Mouse (Mus musculus) gastrocnemius, postnatal 25 days (tissue): ENCODE data around the gene Endov. TPM values are rescaled to one million over a fixed set of nuclear protein-coding genes. Genes with fewer than 3 reads are reported as not detected.

ENCODE experiments used
- DNase-seq: peaks from one replicate; pipeline ENCODE4 v3.0.0; 2022
- total RNA-seq, 2 experiments: library from RNA; stranded (reverse); gene quantifications; 1 replicate in 1 of 2; 2 replicates in 1 of 2; pipeline ENCODE4 v1.2.3; 2021

Gene Endov
- total RNA-seq, 2 experiments from 2014 or later, result 3.9 to 4.8 TPM

DNA sequence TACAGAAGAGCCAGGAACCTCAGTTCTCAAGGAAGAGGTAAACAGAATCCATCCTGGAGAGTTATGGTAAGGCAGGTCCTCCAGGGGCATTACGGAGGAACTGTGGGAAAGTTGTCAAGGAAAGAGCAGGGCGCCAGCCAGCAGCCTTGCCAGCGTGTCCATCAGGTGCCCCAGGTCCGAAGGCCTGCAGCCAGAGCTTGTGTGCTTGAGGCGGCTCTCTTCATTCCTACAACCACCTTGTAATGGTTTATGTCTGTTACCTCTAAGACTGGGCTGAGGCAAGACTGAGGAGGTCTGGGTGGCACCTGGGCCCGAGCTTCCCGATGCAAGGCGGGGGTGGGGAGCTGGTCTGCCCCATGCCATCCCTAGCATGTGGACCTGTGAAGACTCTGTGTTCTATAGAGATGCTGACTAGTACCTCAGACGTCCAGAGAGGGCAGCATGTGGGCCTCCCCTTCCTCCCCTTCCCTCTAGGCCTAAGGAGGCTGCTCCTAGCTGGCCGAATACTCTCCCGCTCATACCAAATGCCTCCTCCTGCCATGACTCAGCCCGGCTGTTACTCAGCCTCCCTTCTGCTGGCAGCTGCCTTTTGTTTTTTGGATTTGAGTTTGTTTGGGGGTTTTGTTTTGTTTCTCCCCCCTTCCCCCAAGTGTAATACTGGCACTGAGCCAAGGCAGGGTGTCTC, 25.7 kb downstream of the Endov start:
- DNase-seq, result no peak

DNA sequence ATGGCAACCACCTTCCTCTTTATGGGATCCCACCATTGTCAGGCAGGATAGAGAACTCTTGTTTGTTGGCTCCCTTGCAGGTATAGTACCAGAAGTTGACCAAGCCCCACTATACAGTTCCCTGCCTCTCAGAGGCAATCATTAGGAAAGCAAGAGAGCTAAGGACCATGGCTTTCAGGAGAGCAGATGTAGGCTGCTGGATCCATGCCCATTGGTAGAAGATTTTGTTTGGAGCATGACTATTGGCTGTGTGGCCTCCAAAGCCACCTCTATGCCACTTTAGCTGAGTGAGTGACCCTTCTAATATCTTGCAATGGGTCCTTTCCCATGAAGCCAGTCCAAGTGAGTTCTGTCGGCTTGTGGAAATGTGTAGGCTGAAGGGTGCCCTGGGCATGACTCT, 28.2 kb downstream of the Endov start:
- no peak for DNase-seq

DNA sequence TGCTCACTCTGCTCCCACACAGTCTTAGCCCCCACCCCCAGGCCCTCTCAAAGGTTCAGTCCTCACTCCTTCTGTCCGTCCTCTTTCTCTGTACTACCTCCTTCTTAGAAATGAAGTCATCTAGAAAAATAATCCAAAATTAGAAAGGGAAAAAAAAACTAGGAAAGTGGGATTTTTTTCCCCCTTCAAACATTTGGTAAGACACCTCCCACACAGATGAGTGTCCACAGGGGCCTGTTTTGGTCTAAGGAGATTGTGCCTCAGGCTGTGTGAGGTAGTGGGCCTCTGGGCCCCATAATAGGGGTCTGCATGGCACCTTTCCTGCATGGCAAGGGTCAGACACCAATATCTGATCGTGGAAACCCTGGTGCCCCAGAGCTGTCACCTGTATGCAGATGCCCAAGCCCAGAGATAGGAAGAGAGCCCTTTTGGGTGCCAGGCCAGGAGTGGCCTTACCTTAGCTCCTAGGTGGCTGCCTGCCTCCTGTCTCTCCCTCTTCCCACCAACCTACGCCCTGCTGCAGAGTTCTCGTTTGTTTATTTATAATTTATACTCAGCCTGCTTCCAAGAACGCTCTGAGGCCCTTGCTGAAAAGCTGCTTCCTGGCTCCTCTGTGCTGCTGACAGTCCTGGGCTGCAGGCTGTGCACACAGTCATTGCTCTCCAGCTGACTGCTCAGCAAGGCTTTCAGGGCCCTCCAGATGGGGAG, 29.0 kb downstream of the Endov start:
- DNase-seq, result no peak

DNA sequence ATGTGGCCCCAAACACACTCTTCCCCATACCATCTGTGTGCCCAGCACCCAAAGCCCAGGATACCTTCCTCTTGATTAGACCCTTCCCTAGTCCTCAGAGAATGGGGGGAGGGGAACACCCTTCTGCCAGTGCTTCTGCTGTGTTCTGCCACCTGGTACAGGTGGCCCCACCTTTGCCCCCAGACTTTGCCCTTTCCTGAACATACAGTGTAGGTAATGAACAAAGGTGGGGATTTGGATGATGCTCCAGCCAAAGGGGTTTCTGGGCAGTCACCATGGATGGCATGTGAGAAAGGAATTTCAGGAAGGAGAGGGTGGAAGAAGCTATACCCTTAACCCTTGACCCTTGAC, 29.5 kb downstream of the Endov start:
- no peak for DNase-seq

DNA sequence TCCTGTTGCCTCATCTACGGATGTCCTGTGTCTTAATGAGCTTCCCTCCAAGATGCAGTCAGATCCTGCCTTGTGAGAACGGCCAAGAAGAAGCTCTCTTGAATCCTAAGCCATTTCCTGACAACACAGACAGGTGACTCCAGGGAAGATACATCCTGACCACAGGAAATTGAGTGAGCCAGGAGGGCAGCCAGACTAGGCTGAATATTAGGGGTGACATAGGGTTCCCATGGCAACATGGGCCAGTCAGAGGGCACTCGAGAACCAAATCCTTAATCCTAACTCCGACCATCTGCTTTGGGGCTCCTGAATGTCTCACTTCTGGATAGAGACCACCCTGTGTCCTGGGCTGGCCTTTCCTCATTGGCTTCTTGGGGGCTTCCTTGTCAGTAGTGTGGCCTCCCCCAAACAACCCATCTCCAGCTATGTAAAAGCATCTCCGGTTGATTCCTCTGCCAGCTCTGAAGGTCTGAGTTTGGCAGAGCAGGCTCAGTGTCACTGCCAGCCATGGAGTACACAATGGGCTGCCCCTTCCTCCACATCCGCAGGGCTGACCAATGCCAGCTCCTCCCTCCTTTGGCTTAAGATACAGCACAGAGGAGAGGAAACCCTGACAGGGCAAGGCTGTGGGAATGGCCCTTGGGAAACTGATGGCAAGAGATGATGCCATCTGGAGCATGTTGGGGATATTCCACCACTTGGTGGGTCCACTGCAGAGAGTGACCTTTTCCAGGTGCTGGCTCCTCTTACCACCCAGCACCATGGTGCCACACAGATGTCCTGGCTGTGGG, 31.0 kb downstream of the Endov start:
- DNase-seq, result no peak

DNA sequence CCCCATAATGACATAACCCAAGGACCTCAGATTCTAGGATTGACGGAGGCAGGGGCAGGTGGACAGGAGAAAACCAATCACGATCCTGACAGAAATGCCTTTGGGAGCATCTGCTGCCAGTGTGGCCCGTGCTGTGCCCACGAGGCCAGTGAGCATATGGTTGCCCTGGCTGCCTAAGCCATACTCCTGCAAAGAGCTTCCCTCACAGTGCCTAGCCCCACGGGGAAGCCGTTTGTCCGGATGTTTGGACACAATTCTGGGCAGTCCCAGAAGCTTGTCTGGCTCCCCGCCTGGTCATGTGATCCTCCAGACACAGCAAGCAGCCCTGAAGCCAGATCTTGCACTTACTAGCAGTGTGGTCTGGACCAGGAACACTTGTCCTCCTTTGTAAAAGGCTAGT, 31.6 kb downstream of the Endov start:
- DNase-seq, result no peak

DNA sequence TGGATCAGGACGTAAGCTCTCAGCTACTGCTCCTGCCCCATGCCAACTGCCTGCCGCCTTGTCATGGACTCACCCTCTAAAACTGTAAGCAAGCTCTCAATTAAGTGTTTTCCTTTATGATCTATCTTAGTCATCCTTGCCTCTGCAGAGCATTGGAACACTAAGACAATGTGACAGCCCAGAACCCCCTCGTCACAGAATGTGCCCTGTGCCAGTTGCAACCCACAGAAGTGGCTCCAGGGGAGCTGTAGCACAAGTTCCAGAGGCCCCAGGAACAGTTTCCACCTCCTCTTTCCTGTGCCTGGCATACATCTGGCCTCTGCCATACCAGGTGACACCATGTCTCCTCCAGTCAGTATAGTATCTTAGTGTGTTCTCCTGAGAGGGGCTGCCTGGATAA, 32.2 kb downstream of the Endov start:
- no peak for DNase-seq

DNA sequence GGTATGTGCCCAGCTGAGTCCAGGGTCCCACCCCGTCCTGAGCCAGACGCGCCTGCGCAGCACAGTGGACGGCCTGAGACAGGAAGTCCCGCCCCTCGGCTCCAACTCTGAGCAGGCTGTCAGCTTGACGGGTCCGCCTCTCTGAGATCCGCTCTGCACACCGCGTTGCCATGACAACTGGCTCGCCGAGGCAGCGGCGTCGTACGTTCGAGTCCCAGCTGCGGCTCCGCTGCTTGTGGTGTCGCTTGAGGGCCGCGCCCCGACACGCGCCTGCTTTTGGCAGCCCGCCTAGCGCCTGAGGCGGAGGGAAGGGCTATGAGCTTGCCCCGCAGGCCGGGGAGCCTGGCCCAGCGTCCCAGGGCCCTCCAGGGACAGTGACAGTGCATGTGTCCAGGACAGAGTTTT, 33.4 kb downstream of the Endov start:
- peak; percentile 86 for DNase-seq

DNA sequence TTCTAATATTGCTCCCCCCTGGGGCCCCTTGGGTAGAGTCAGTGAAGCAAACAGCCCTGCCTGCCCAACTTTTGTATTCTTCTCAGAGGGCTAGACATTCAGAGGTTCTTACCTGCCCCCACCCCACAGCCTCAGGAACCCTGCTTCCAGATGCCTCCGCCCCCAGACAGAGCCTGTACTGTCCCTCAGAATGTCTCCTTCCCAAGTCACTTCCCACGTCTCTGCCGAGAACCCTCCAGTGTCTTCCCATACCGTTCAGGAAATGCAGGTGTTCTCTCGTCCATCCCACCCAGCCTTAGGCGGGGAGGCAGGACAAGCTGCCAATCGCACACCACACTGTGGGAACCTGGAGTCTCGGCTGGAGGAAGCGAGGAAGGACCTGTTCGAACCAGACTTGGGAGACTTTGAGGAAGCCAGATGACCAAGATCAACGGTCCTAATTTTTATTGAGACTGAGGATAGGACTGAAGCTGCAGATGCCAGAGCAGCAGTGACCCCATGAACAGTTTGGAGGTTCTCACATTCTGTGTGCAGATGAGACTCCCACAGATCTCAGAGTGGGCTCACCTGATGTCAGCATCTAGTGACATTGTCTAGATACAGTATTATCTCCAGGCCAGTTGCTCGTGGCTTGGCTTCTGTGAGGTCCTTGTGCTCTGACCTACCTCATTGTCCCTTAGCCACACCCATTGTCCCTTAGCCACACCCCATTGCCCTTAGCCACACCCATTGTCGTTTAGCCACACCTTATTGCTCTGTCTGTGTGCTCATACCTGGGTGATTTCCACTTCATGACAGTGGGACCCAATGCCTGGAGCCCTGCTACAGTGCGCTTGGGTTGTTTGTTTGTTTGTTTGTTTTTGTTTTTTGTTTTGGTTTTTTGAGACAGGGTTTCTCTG, 35.2 kb downstream of the Endov start:
- DNase-seq, result no peak

DNA sequence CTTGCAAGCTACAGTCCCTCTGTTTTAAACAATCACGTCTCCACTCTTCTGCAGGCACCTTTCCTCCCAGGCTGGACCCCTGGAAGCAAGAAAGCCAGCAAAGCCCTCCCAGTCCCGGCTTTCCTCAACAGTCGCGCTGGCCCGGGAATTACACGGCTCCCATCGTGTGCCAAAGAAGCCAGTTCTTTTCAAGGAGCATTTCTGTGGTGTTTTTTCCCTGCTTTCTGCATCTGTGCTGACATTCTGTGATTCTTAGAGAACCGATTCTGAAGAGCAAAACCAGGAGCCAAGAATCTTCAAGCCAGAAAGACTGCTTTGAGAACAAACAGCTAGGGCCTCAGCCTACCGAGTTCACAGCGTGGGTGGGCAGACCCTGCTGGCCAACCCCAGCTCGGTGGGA, 37.8 kb downstream of the Endov start:
- DNase-seq, result no peak

DNA sequence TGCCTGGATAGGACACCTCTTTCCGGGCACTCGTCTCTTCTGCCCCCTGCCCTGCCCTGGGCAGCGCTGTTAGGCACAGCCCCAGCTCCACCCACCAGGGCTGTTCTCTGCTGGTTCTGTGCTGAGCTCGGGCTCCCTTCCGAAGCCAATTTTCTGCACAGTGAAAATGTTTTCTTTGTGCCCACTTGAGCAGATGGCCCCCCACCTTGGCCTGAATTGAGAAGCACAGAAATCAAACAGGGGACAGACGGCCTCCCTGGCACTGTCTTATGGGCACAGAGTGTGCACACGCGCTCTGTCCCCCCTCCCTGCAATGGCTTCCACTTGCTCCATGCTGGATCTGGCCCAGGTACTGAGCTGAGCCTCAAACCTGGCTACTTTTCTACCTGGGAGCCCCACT, 41.3 kb downstream of the Endov start:
- DNase-seq, result no peak

DNA sequence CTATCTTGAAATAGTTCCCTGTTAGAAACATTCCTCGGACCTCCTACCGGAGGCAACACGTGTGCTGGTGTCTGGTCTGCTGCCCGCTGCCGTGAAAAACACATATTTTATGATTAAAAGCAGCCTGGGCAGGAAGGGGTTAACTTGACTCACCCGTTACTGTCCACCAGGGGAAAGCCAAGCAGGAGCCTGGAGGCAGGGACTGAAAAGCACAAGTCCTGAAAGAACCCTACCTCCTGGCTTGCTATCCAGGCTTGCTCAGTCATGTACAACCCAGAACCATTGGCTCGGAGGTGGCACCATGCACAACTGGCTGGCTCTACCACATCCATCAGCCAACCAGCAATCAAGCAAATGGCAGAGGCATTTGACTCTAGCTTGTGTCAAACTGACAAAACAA, 42.6 kb downstream of the Endov start:
- no peak for DNase-seq

DNA sequence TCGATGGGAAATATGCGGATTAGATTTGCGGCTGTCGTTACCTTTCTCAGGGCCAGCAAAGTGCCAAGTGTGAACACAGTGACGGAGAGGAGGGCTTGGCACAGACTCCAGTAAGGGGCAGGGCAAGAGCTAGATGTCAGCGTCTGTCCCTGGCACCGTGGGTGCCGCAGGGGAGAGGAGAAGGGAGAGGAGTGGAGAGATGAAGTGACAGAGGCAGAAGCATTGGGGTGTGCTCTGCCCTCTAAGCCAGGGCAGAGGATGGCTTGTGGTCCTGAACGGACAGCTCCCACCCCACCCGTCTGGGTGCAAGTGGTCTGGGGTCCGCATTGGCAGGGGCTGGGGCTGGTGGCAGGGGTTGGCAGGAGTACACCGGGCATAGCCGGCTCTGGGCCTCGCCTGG, 48.8 kb downstream of the Endov start:
- no peak for DNase-seq

DNA sequence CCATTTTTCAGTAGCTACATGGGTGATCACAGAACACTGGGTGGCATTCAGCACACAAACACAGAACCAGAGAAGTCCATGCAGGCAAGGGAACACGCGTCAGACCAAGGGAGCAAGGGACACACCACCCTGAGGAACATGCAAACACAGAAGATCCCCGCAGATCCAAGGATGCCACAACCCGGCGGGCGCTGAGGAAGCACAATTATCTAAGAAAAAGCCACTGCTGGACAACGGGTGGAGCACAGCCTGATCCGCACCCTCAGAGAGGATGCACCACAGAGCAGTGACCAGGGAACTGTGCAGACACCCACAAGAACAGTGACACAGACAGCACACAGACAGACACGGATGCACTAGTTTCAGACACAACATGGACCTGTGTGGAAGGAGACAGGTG, 49.4 kb downstream of the Endov start:
- no peak for DNase-seq

DNA sequence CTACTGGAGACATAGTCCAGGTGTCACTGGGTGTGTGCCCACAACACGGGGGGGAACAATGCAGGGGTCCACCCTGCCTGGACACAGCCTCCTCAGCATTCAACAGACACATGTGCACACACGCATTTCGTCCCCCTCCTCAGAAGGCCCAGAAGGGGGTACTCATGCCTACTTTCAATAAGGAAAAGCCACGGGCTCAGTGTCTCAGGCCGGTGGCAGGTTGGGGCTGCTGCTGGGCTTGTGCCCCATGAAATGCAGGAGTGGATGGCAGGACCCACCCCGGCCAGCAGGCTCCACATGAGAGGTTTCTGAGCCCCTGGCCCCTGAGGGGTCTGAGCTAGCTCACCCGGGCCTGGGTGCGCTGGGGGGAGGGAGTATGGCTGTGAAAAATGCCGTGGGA, 49.9 kb downstream of the Endov start:
- DNase-seq, result no peak

DNA sequence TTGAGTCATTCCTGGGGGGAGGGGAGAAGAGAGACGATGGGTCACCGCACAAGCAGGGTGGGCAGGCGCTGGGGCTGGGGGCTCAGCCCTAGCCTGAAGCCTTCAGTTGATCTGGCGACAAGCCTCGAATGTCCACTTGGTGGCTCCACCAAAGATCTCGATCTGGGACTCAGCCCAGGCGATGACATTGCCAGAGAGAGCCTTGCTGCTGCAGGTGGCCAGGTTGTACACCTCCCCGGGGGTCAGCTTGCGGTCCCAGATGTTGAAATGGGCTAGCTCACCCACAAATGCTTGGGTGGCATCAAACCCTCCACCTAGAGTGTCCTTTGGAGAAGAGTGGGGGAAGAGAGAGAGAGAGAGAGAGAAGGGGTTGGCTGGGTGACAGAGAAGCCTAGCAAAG, 51.2 kb downstream of the Endov start:
- no peak for DNase-seq

DNA sequence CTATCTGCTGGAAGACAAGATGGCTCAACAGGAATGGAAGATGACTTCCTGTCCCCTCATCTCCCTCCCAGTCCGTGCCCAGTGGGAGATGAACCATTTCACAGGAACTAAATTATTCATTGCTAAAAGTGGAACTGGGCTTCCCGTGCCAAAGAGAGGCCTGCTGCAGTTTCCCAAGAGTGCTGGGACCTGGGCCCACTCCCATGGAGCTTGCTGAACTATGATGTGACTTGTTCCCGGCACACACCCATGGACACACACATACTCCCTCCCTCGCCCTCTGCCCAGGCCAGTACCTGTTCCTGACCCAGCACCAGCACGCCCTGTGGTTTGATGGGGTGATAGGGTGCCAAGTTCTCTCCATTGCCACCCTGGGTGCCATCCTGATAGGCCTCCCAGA, 51.7 kb downstream of the Endov start:
- no peak for DNase-seq

DNA sequence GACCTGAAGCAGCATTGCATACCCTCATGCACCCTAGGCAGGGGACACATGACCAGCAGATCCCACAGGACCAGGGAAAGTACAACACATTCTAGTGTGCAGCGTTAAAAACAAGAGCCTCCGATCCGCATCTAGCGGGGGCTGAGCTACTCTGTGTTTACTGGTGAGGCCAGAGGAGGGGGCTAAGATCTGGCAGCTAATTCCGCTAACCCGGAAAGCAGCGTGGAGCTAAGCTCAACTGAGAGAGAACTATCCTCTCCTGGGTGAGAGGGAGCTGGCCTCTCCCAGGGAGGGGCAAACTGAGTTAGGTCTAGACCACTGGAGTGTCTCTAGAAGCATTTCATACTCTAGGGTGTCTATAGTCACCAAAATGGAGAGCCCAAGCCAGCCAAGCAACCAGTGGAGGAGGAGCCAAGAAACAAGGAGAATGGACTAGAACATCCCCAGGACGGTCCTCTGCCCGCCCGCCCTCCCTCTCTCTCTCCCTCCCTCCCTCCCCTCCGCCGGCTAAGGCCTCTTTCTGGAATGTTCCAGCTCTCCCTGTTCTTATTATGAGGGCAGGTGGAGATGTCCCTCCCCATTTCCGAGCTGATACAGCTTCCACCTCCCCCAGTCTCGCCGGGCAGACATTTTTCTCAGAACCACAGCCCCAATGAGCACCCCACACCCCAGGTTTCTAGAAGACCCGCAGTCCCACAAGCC, 52.8 kb downstream of the Endov start:
- no peak for DNase-seq

DNA sequence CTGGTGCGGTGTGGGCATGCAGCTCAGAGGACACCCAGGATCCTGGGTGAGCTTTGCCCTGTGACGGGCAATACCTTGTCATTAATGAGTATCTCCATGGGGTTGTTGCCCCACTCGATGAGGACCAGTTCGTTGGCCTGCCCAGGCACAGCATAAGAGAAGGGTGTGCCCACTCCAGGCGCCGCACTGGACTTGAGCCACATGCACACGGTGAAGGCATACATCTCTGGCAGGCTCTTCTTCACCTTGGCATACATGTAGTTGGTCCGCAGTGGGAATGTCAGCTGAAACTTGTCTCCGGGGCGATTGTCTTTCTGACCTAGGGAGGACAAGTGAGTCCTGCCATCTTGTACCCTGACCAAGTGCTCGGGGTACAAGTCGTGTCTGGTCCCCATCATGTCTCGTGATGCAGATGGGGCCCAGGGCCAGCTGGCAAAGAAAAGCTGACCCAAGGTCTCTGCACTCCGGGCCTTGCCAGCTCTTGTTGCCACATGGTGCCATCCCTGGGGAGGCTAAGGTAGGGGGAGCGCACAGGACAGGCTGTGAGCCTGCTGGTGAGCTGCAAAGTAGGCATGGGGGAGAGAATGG, 53.5 kb downstream of the Endov start:
- DNase-seq, result no peak

DNA sequence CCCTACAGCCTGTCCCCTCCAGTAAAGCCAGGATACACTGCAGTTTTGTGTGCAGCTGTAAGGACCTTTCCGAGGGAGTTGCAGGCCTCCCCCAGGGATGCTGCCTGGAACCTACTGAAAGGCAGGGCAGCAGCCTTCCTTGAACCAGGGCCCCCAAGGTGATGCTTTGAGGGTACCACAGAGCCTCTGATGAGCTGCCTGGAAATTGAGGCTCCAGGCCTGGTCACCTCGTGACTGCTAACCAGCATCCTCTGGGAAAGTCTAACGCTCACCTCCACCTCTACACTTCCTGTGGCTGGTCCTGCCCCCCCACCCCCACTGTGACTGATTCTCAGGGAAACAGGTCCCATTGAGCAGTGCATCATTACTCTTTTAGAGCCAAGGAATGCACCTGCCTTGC, 54.1 kb downstream of the Endov start:
- no peak for DNase-seq

DNA sequence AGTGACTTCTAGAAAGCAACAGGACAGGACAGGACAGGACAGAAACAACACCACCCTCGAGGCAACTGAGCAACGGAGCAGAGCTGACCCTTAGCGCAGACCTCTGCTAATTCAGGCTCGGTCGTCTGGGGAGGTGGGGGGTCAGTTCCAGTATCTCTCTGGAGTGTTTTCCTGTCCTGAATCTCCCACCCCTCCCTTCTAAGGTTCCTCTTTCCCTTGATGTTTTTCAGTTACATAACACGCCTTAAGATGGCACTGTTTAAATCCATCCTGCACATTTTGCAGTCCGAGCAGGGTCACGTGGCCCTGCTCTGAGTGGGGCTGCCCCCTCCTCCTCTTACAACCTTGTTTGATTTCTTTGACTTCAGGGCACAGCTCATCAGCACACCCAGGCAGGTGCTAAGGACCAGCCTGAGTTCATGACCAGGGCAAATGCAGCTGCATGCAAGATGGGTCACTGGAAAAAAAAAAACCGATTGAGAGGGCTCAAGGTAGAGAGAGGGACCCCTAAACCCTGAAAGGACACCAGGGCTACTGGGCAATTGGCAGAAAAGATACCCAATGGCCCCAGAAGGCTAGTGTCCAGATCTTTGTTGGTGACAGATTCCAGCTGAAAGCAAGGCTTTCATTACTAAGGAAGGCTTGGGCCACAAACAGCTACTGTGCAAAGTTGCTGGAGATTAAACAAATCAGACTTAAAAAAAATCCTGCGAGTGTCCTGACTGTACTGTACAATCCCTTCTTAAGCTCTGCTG, 54.8 kb downstream of the Endov start:
- DNase-seq, result no peak
